Mouse (Mus musculus): ENCODE measurements around the gene Zswim7.

- TF ChIP-seq CTCF (IDR thresholded peaks at IDR 0.05; ENCODE audit: insufficient read depth, low read depth, low read length) (no peak), POLR2A (IDR thresholded peaks at IDR 0.05; ENCODE audit: insufficient read depth, low read depth, low read length) (no peak)
Observed at GRCm38 (mm10) chr11:62224797-62225196, 56.4 kb downstream of the Zswim7 start.
